Mouse (Mus musculus): ENCODE results near the gene Bcdin3d. TPM values are rescaled to one million over a fixed set of nuclear protein-coding genes. Genes with fewer than 3 reads are reported as not detected.

Bcdin3d gene
- polyA plus RNA-seq, 1 experiment from 2014 or later, result 15.1 TPM

- H3K4me1 ChIP-seq (ENCODE audit: control insufficient read depth, insufficient read depth, low read length), result peaks cover 3% of the 10 kb centered on the region; the same call in 1 of the 2 replicates
Observed at GRCm38 (mm10) chr15:99498356-99498755, 23.8 kb upstream of the Bcdin3d start.

GRCm38 (mm10) chr15:99497527-99498242, 23.2 kb upstream of the Bcdin3d start:
- H3K27me3 ChIP-seq (ENCODE audit: control insufficient read depth, insufficient read depth, low read length), result no peaks in the 10 kb centered on the region
- no peak overlapping the region for H3K27ac ChIP-seq (replicated peaks; ENCODE audit: low read depth, low read length)
- peaks cover 3% of the 10 kb centered on the region; the same call in 1 of the 2 replicates for H3K4me1 ChIP-seq (ENCODE audit: control insufficient read depth, insufficient read depth, low read length)
- DNase-seq (ENCODE audit: low spot score), result no peak
- no peaks in the 10 kb centered on the region for H3K9me3 ChIP-seq (replicated peaks; ENCODE audit: control insufficient read depth, low read length)
- 51% methylated on average over 12 of the region's 12 CpGs for WGBS
- H3K36me3 ChIP-seq (replicated peaks; ENCODE audit: control insufficient read depth, insufficient read depth, low read depth, low read length), result no peaks in the 10 kb centered on the region
- H3K4me2 ChIP-seq (ENCODE audit: low read depth, low read length), result no peak overlapping the region
- H3K9ac ChIP-seq (replicated peaks; ENCODE audit: low read length), result no peak overlapping the region
- ATAC-seq (replicated peaks; ENCODE audit: insufficient number of reproducible peaks, low FRiP score, low TSS enrichment, low read depth), result no peak
- H3K4me3 ChIP-seq (ENCODE audit: low read depth, low read length), result no peak overlapping the region

More at GRCm38 (mm10) chr15:99498356-99498755, 23.8 kb upstream of the Bcdin3d start:
- DNase-seq (ENCODE audit: low spot score) (no peak), ATAC-seq (replicated peaks; ENCODE audit: insufficient number of reproducible peaks, low FRiP score, low TSS enrichment, low read depth) (no peak)
- Histone ChIP-seq H3K27me3 (ENCODE audit: control insufficient read depth, insufficient read depth, low read length) (no peaks in the 10 kb centered on the region), H3K9ac (replicated peaks; ENCODE audit: low read length) (no peak overlapping the region), H3K4me3 (ENCODE audit: low read depth, low read length) (no peak overlapping the region), H3K4me2 (ENCODE audit: low read depth, low read length) (no peak overlapping the region), H3K36me3 (replicated peaks; ENCODE audit: control insufficient read depth, insufficient read depth, low read depth, low read length) (no peaks in the 10 kb centered on the region), H3K9me3 (replicated peaks; ENCODE audit: control insufficient read depth, low read length) (no peaks in the 10 kb centered on the region), H3K27ac (replicated peaks; ENCODE audit: low read depth, low read length) (no peak overlapping the region)
- 89% methylated on average over 4 of the region's 4 CpGs for WGBS

- Histone ChIP-seq H3K36me3 (replicated peaks; ENCODE audit: control insufficient read depth, insufficient read depth, low read depth, low read length) (no peaks in the 10 kb centered on the region), H3K9ac (replicated peaks; ENCODE audit: low read length) (no peak overlapping the region), H3K4me3 (ENCODE audit: low read depth, low read length) (no peak overlapping the region), H3K27me3 (ENCODE audit: control insufficient read depth, insufficient read depth, low read length) (no peaks in the 10 kb centered on the region), H3K4me2 (ENCODE audit: low read depth, low read length) (no peak overlapping the region), H3K27ac (replicated peaks; ENCODE audit: low read depth, low read length) (no peak overlapping the region), H3K9me3 (replicated peaks; ENCODE audit: control insufficient read depth, low read length) (no peaks in the 10 kb centered on the region), H3K4me1 (ENCODE audit: control insufficient read depth, insufficient read depth, low read length) (peaks cover 3% of the 10 kb centered on the region; the same call in 1 of the 2 replicates)
- DNase-seq (ENCODE audit: low spot score) (peak; percentile 87), ATAC-seq (replicated peaks; ENCODE audit: insufficient number of reproducible peaks, low FRiP score, low TSS enrichment, low read depth) (peak; percentile 67; the same call in 1 of the 2 replicates)
- WGBS, result 15% methylated on average over 4 of the region's 4 CpGs
Observed at GRCm38 (mm10) chr15:99497061-99497460, 22.5 kb upstream of the Bcdin3d start.

DNA sequence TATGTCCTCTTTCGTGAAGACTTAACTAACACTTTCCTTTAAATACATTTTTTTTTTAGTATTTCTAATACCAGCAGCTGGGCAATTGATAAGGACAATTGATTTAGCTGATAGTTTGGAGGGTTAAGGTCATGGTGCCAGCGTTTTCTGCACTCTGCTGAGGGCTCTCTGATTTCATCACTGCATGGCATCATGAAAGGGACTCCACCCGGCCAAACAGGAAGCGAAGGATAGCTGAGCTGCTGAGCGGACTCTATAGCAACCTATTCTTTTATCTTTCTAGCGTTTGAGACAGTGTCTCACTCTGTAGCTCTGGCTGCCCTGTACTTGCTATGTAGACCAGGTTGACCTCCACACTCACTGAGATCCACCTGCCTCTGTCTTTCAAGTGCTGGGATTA, 10.2 kb upstream of the Bcdin3d start:
- no peaks in the 10 kb centered on the region for H3K36me3 ChIP-seq (replicated peaks; ENCODE audit: control insufficient read depth, insufficient read depth, low read depth, low read length)
- WGBS, result 72% methylated on average over 6 of the region's 6 CpGs
- no peak overlapping the region for H3K9ac ChIP-seq (replicated peaks; ENCODE audit: low read length)
- H3K4me1 ChIP-seq (ENCODE audit: control insufficient read depth, insufficient read depth, low read length), result no peaks in the 10 kb centered on the region
- no peak overlapping the region for H3K27ac ChIP-seq (replicated peaks; ENCODE audit: low read depth, low read length)
- H3K4me3 ChIP-seq (ENCODE audit: low read depth, low read length), result no peak overlapping the region
- no peaks in the 10 kb centered on the region for H3K27me3 ChIP-seq (ENCODE audit: control insufficient read depth, insufficient read depth, low read length)
- no peaks in the 10 kb centered on the region for H3K9me3 ChIP-seq (replicated peaks; ENCODE audit: control insufficient read depth, low read length)
- no peak overlapping the region for H3K4me2 ChIP-seq (ENCODE audit: low read depth, low read length)
- ATAC-seq (replicated peaks; ENCODE audit: insufficient number of reproducible peaks, low FRiP score, low TSS enrichment, low read depth) (no peak), DNase-seq (ENCODE audit: low spot score) (no peak)

DNA sequence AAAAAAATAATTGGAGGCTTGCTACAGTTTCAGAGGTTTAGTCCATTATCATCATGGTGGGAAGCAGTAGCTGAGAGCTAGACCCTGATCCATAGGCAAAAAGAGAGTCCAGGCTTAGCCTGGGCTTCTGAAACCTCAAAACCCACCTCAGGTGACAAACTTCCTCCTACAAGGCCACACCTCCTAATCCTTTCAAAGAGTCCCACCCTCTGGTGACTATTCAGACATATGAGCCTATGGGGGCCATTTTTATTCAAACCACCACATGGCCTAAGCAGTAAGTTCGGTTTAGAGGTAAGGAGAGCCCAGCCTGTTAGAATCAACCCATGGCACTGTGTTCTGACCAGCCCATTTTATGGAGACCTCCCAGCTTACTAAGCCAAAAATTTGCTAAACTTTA, 1.3 kb upstream of the Bcdin3d start:
- DNase-seq (ENCODE audit: low spot score) (no peak), ATAC-seq (replicated peaks; ENCODE audit: insufficient number of reproducible peaks, low FRiP score, low TSS enrichment, low read depth) (no peak)
- Histone ChIP-seq H3K36me3 (replicated peaks; ENCODE audit: control insufficient read depth, insufficient read depth, low read depth, low read length) (no peaks in the 10 kb centered on the region; the same call in 1 of the 2 replicates), H3K9me3 (replicated peaks; ENCODE audit: control insufficient read depth, low read length) (no peaks in the 10 kb centered on the region), H3K4me1 (ENCODE audit: control insufficient read depth, insufficient read depth, low read length) (no peaks in the 10 kb centered on the region), H3K9ac (replicated peaks; ENCODE audit: low read length) (no peak overlapping the region), H3K4me3 (ENCODE audit: low read depth, low read length) (no peak overlapping the region), H3K4me2 (ENCODE audit: low read depth, low read length) (no peak overlapping the region), H3K27me3 (ENCODE audit: control insufficient read depth, insufficient read depth, low read length) (no peaks in the 10 kb centered on the region), H3K27ac (replicated peaks; ENCODE audit: low read depth, low read length) (no peak overlapping the region)
- WGBS, result 89% methylated on average over 1 of the region's 1 CpGs

DNA sequence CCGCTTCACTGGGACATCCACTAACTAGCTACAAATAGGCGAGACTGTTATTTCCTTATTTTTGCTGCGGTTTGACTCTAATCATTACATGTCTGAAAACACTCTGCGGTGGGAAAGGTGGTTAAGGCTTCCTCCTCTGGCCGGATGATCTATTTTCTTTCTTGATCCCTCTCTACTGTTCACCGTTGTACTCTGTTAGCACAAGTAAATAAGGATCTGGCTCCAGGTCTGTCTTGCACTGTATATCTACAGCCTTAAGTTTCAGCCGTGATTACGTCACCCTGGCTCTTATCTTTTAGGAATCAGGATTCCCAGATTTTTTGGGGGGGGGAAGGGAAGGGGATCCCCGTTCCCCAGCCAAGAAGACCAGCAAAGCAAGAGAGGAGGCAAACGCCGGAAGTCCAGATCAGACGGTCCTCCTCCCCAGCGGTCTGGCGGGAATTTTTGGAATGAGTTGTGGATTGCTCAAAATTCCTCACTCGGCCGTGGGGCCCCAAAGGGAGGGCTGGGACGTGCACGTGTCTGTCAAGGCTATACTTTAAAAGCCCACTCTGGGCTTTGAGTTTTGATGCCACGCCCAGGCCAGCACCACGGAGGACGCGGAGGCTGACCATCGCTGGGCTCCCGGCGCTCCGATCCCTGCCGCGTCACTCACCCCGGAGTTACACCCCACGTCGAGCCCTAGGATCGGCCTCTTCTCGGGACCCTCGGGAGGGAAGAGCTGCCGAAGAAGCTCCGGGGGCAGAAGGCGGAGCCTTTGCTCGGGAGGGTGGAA, 542 bp downstream of the Bcdin3d start:
- H3K4me3 ChIP-seq (ENCODE audit: low read depth, low read length), result peak overlapping the region; percentile 76
- ATAC-seq (replicated peaks; ENCODE audit: insufficient number of reproducible peaks, low FRiP score, low TSS enrichment, low read depth), result peak; percentile 86
- no peaks in the 10 kb centered on the region for H3K4me1 ChIP-seq (ENCODE audit: control insufficient read depth, insufficient read depth, low read length)
- DNase-seq (ENCODE audit: low spot score), result peak; percentile 79
- WGBS, result 6% methylated on average over 38 of the region's 38 CpGs
- H3K9me3 ChIP-seq (replicated peaks; ENCODE audit: control insufficient read depth, low read length), result no peaks in the 10 kb centered on the region
- H3K27ac ChIP-seq (replicated peaks; ENCODE audit: low read depth, low read length), result peak overlapping the region; percentile 87
- peak overlapping the region; percentile 65 for H3K4me2 ChIP-seq (ENCODE audit: low read depth, low read length)
- H3K27me3 ChIP-seq (ENCODE audit: control insufficient read depth, insufficient read depth, low read length), result no peaks in the 10 kb centered on the region
- no peaks in the 10 kb centered on the region; the same call in 1 of the 2 replicates for H3K36me3 ChIP-seq (replicated peaks; ENCODE audit: control insufficient read depth, insufficient read depth, low read depth, low read length)
- H3K9ac ChIP-seq (replicated peaks; ENCODE audit: low read length), result peak overlapping the region; percentile 89

DNA sequence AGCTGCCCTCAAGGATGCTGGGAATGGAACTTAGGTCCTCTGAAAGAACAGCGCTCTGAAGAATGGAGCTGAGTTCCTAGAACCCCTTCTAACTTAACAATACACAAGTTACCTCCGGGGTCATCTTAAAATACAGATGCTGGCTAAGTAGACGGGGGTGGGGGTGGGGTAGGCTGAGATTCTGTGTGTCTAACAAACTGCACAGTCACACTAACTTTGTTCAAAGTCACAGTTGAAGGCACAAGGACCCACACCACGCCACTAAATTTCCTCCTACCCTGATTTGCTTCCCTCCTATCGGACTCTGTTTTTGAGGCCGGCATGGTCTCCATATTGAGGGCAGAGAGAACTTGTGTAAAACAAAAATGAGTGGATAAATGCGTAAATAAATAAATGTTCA, 1.6 kb downstream of the Bcdin3d start:
- H3K4me2 ChIP-seq (ENCODE audit: low read depth, low read length), result no peak overlapping the region
- H3K36me3 ChIP-seq (replicated peaks; ENCODE audit: control insufficient read depth, insufficient read depth, low read depth, low read length), result no peaks in the 10 kb centered on the region; the same call in 1 of the 2 replicates
- H3K4me1 ChIP-seq (ENCODE audit: control insufficient read depth, insufficient read depth, low read length), result no peaks in the 10 kb centered on the region
- no peak for ATAC-seq (replicated peaks; ENCODE audit: insufficient number of reproducible peaks, low FRiP score, low TSS enrichment, low read depth)
- no peaks in the 10 kb centered on the region for H3K27me3 ChIP-seq (ENCODE audit: control insufficient read depth, insufficient read depth, low read length)
- DNase-seq (ENCODE audit: low spot score), result no peak
- no peak overlapping the region for H3K4me3 ChIP-seq (ENCODE audit: low read depth, low read length)
- no peak overlapping the region for H3K27ac ChIP-seq (replicated peaks; ENCODE audit: low read depth, low read length)
- no peaks in the 10 kb centered on the region for H3K9me3 ChIP-seq (replicated peaks; ENCODE audit: control insufficient read depth, low read length)
- H3K9ac ChIP-seq (replicated peaks; ENCODE audit: low read length), result no peak overlapping the region
- 89% methylated on average over 7 of the region's 7 CpGs for WGBS

GRCm38 (mm10) chr15:99471677-99472063, 2.9 kb downstream of the Bcdin3d start:
- DNase-seq (ENCODE audit: low spot score), result no peak
- no peaks in the 10 kb centered on the region for H3K27me3 ChIP-seq (ENCODE audit: control insufficient read depth, insufficient read depth, low read length)
- ATAC-seq (replicated peaks; ENCODE audit: insufficient number of reproducible peaks, low FRiP score, low TSS enrichment, low read depth), result no peak
- WGBS, result 80% methylated on average over 14 of the region's 14 CpGs
- H3K4me3 ChIP-seq (ENCODE audit: low read depth, low read length), result no peak overlapping the region
- H3K27ac ChIP-seq (replicated peaks; ENCODE audit: low read depth, low read length), result no peak overlapping the region
- H3K4me1 ChIP-seq (ENCODE audit: control insufficient read depth, insufficient read depth, low read length), result no peaks in the 10 kb centered on the region
- H3K4me2 ChIP-seq (ENCODE audit: low read depth, low read length), result no peak overlapping the region
- H3K9me3 ChIP-seq (replicated peaks; ENCODE audit: control insufficient read depth, low read length), result no peaks in the 10 kb centered on the region
- H3K36me3 ChIP-seq (replicated peaks; ENCODE audit: control insufficient read depth, insufficient read depth, low read depth, low read length), result no peaks in the 10 kb centered on the region; the same call in 1 of the 2 replicates
- no peak overlapping the region for H3K9ac ChIP-seq (replicated peaks; ENCODE audit: low read length)
